Mouse (Mus musculus) macrophage (primary cell): Measurements from ENCODE around the gene Dirc2. TPM values are rescaled to one million over a fixed set of nuclear protein-coding genes. Genes with fewer than 3 reads are reported as not detected.

Experiments used
- H3K27ac ChIP-seq: fragments of 350-480 bp; formaldehyde crosslinking; 2 replicates; pipeline ENCODE4 v1.9.0; 2021
- H3K36me3 ChIP-seq: fragments of 350-480 bp; formaldehyde crosslinking; 2 replicates; pipeline ENCODE4 v1.9.0; 2021; ENCODE audit errors: inconsistent target
- H3K4me3 ChIP-seq: fragments of 350-480 bp; formaldehyde crosslinking; 2 replicates; pipeline ENCODE4 v1.9.0; 2021; ENCODE audit errors: inconsistent target
- H3K79me2 ChIP-seq: fragments of 350-480 bp; formaldehyde crosslinking; 2 replicates; pipeline ENCODE4 v1.9.0; 2021; ENCODE audit errors: inconsistent target
- WGBS: methylation state at CpG from one replicate; pipeline ENCODE4 v1.1.7; 2026; ENCODE audit warnings: inconsistent platforms; ENCODE audit not compliant: missing documents; 5-methylcytosine and 5-hydroxymethylcytosine counted together
- polyA plus RNA-seq: library from polyadenylated mRNA; stranded (reverse); fragments of 250-400 nt; gene quantifications from 3 replicates; pipeline ENCODE4 v1.2.4, GENCODE M21; 2018; ENCODE audit warnings: inconsistent platforms

Gene Dirc2
- polyA plus RNA-seq, 1 experiment from 2014 or later, result 13.7 TPM

DNA sequence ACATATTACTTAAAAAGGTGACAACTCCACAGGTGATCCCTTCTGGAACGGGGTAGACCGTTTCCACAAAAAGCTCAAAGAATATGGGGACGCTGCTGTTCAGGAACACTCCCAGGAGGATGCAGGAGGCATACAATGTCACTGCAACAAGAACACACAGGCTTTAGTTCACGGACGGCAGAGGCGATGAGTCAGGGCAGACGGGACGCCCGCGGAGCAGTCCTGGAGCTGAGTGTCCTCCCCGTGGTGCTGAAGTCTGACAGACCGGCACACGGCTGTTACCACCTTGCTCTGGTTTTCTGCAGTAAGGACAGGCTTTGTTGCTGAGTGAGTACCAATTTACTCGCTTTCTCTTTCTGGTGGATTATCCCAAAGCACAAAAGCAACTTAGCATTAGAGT is 64.4 kb downstream of the Dirc2 start:
- Histone ChIP-seq H3K27ac (no peak overlapping the region), H3K79me2 (no peaks in the 10 kb centered on the region), H3K4me3 (no peak overlapping the region), H3K36me3 (peaks cover 22% of the 10 kb centered on the region; the same call in 1 of the 2 replicates)
- 93% methylated on average over 14 of the region's 14 CpGs for WGBS

DNA sequence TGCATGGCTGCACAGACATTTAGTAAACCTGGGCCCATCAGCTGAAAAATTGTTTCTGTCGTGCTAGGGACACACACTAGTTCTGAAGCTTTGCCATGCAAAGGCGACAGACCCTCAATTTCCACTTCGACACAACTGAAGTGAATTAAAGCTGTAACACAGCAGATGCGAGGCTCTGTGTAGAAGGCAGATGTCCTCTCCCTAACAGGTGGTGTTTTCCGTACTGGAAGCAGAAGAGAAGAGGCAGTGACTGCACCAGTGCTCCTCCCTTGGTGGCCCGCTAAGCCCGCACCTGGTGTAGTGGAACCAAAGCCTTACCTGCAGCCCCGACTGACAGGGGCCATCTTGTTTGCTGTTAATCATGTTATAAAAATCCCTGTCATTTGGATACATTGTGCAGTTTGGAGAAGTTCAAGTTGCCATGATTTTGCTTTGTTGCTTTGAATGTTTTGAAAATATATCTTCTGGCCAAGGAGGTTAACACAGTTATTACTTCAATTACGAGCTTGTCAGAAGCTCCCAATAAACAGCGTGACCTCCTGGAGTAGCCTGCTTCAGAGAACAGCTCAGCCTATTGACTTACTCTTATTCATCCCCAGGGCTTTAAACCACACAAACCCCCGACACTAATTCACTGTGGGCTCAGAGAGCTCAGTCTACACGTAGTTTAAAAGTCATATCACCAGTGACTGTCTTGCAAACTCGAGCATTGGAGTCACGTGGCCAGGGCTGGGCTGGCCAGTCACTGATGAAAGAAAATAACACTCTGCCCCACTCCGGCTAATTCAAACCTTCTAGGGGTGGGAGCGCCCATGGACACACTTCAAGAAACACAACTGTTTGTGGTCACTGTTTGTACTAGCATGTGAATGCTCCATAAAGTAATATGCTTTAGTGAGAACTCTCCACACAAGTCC is 65.1 kb downstream of the Dirc2 start:
- Histone ChIP-seq H3K36me3 (peaks cover 22% of the 10 kb centered on the region; the same call in 1 of the 2 replicates), H3K4me3 (no peak overlapping the region), H3K79me2 (no peaks in the 10 kb centered on the region), H3K27ac (no peak overlapping the region)
- WGBS, result 97% methylated on average over 16 of the region's 16 CpGs

DNA sequence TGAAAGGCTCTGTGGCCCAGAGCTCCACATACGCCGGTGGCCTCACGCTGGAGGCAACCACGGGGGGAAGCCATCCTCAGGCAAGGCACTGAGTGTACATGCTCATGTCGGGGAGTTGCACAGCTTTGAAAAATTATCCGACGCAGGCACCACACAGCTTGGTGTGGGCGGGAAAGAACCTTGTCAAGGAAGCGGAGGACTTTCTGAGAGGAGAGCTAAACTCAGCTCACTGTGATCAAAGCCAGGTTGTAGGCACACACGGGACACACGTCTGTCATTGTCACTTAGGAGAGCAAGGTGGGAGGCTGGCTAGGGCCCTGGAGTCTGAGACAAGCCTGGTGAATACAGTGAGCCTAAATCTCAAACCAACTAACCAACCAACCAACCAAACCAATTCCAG is 67.3 kb downstream of the Dirc2 start:
- Histone ChIP-seq H3K27ac (no peak overlapping the region), H3K79me2 (no peaks in the 10 kb centered on the region), H3K36me3 (peaks cover 35% of the 10 kb centered on the region), H3K4me3 (no peak overlapping the region)
- 94% methylated on average over 11 of the region's 11 CpGs for WGBS

DNA sequence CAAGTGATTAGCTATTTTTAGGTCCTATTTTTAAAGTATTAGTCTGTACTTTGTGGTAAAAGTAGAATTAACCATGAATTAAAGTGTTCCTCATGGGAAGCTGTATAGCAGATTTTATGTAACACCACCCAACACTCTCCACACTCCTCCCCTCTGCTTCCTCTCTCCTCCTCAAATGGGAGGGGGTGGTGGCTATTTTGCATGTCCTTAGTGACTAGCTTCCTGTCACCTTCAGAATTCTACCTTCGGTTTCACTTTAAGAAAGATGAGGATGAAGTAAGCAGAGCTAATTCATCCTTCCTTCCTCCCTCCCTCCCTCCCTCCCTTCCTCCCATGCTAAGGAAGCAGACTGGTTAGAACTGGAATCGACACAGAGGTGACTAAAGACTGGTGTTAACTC is 73.1 kb downstream of the Dirc2 start:
- no peak overlapping the region for H3K4me3 ChIP-seq
- no peaks in the 10 kb centered on the region for H3K79me2 ChIP-seq
- no peak overlapping the region for H3K27ac ChIP-seq
- H3K36me3 ChIP-seq, result peaks cover 23% of the 10 kb centered on the region
- 18% methylated on average over 1 of the region's 2 CpGs for WGBS

DNA sequence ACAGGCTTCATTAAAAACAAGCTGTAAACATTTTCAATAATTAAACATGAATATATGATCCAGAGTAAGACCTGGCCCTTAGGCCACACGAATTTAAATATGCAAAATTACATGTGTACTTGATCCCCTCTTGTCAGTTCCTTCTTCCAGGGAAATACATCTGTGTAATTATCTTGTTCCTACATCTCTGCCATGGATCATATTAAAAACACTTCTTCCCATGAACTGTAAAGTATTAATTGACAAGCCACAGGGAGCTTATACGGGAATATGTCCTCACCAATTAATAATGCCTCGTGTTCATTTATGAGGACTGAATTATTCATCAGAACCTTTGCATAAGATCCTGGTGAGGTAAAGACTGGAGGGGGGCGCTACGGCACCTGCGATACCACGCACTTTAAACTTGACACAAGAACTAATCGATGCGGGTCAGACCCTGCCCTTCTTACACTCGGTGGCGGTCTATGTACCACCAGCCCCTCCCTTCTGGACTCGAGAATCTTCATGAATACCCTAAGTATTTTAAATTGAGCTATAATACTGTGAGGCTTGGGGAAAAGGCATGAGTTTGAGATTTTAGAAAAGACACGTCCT is 74.8 kb downstream of the Dirc2 start:
- WGBS, result 95% methylated on average over 13 of the region's 13 CpGs
- H3K79me2 ChIP-seq, result no peaks in the 10 kb centered on the region
- no peak overlapping the region for H3K4me3 ChIP-seq
- peaks cover 23% of the 10 kb centered on the region for H3K36me3 ChIP-seq
- no peak overlapping the region for H3K27ac ChIP-seq

DNA sequence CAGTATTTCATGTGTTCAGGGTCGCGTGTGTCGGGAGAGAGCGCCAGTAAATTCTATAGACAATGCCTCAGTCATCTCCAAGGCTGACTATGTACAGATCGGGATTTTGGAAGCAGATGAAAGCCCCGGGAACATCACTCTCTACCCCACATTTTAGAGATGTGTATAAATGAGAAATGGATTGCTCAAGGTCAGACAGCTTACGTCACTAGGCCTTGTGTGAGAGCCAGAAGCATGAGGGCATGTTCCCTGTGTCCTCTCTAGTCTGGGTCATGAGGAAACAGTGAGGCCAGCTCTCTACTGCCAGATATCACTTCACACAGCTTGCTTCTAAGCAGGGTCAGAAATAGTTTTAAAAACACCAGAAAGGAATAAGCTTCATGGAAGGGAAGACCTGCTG is 77.5 kb downstream of the Dirc2 start:
- 87% methylated on average over 3 of the region's 7 CpGs for WGBS
- H3K27ac ChIP-seq, result no peak overlapping the region
- H3K4me3 ChIP-seq, result no peak overlapping the region
- H3K79me2 ChIP-seq, result no peaks in the 10 kb centered on the region
- peaks cover 10% of the 10 kb centered on the region; the same call in 1 of the 2 replicates for H3K36me3 ChIP-seq

DNA sequence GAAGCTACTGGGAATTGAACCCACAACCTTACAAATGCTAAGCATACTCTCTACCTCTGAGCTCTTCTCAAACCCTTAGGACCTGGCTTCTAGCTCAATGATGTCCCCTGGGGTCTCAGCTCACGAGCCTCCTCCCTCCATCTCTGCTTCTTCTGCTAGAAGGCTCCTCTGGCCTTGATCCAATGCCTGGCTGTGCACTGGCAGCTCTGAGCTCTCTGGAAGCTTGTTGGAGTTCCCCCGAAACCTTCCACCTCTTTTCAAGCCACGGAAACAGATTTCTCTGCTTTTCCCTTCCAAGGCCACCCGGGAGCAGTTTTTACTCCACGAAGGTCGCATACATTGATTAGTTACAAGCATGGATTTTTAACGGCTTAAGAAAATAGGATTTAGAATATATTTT is 82.7 kb downstream of the Dirc2 start:
- Histone ChIP-seq H3K27ac (no peak overlapping the region), H3K36me3 (no peaks in the 10 kb centered on the region), H3K4me3 (no peak overlapping the region), H3K79me2 (no peaks in the 10 kb centered on the region)
- 93% methylated on average over 7 of the region's 7 CpGs for WGBS

GRCm38 (mm10) chr16:35685027-35685426 is 84.1 kb downstream of the Dirc2 start:
- Histone ChIP-seq H3K27ac (no peak overlapping the region), H3K36me3 (no peaks in the 10 kb centered on the region)
- 90% methylated on average over 13 of the region's 13 CpGs for WGBS

GRCm38 (mm10) chr16:35681327-35682108 is 87.6 kb downstream of the Dirc2 start:
- Histone ChIP-seq H3K79me2 (no peaks in the 10 kb centered on the region), H3K27ac (no peak overlapping the region), H3K36me3 (no peaks in the 10 kb centered on the region), H3K4me3 (no peak overlapping the region)
- WGBS, result 80% methylated on average over 17 of the region's 17 CpGs

More at GRCm38 (mm10) chr16:35685027-35685426, 84.1 kb downstream of the Dirc2 start:
- Histone ChIP-seq H3K79me2 (no peaks in the 10 kb centered on the region), H3K4me3 (no peak overlapping the region)

GRCm38 (mm10) chr16:35678476-35678875 is 90.7 kb downstream of the Dirc2 start:
- no peak overlapping the region for H3K4me3 ChIP-seq
- H3K36me3 ChIP-seq, result no peaks in the 10 kb centered on the region
- WGBS, result 38% methylated on average over 3 of the region's 3 CpGs
- no peaks in the 10 kb centered on the region for H3K79me2 ChIP-seq
- H3K27ac ChIP-seq, result no peak overlapping the region

DNA sequence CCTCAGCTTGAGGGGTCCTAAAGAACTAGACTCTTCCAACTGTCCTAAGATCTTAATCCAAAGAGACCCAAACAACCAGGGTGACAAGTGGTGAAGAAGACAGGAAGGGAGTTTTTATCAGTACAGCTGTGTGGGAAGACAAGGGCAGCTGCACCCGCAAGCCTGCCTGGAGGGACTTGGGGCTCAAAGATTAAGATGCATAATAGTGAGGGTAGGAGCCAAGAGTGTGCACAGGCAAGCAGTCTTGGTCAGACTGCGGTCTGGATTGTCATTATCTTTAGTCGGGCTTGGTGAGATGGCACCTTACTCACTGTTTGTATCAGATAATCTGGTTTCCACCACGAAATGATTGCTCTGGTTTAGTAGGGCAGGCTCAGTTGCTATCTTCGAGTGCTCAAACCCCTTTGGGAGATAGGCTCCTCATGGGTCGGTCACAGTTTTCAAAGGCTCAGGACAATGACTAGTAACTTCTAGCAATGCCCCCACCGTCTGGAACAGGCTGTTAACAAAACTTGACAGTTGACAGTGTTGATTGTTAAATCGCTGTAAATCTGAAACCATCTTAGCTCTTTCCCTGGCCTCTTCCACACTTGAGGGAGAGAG is 91.5 kb downstream of the Dirc2 start:
- H3K36me3 ChIP-seq, result no peaks in the 10 kb centered on the region
- H3K27ac ChIP-seq, result no peak overlapping the region
- H3K79me2 ChIP-seq, result no peaks in the 10 kb centered on the region
- WGBS, result 83% methylated on average over 8 of the region's 8 CpGs
- no peak overlapping the region for H3K4me3 ChIP-seq

DNA sequence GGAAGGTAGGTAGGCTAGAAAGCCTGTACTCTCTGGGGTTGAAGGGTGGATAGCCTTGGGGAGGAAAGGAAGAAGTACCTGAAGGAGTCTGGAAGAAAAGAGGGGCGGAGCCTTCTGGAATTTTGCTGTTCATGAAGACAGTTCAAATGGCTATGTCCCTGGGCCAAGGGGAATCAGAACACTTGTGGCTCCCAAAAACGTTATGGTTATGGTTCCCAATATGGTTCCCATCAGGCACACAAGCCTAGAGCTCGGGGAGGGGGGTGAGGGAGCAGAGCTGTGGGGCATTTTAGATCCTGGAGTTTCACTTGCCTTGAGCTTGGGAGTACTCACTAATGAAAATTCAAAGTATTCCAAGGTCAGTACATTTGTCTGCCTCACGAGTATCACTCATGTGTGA is 104.3 kb downstream of the Dirc2 start:
- H3K27ac ChIP-seq, result no peak overlapping the region
- H3K4me3 ChIP-seq, result no peak overlapping the region
- H3K79me2 ChIP-seq, result no peaks in the 10 kb centered on the region
- H3K36me3 ChIP-seq, result no peaks in the 10 kb centered on the region
- WGBS, result 80% methylated on average over 4 of the region's 4 CpGs

- 97% methylated on average over 9 of the region's 9 CpGs for WGBS
- no peaks in the 10 kb centered on the region for H3K79me2 ChIP-seq
- no peaks in the 10 kb centered on the region for H3K36me3 ChIP-seq
- H3K27ac ChIP-seq, result no peak overlapping the region
- H3K4me3 ChIP-seq, result no peak overlapping the region
Measured at GRCm38 (mm10) chr16:35663831-35664414, 105.2 kb downstream of the Dirc2 start.

DNA sequence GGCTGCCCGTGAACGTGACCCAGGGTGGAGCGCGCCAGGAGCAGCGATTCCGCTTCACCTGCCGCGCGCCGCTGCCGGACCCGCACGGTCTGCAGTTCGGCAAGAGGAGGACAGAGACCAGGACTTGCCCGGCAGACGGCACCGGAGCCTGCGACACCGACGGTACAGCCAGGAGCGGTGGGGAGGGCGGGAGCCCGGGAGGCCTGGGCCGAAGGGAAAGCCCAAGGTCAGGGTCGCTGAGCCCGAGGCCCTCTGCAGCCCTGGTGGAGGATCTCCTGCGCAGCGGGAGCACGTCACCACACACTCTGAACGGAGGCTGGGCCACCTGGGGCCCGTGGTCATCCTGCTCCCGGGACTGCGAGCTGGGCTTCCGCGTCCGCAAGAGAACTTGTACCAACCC is 108.9 kb downstream of the Dirc2 start:
- Histone ChIP-seq H3K79me2 (no peaks in the 10 kb centered on the region), H3K27ac (no peak overlapping the region), H3K4me3 (no peak overlapping the region), H3K36me3 (no peaks in the 10 kb centered on the region)
- WGBS, result 7% methylated on average over 36 of the region's 36 CpGs
